Mouse (Mus musculus): ENCODE data around the gene Tmem175. TPM values are rescaled to one million over a fixed set of nuclear protein-coding genes. Genes with fewer than 3 reads are reported as not detected.
"Not testable (repeated sequence)": the region's sequence is repeated elsewhere in the genome, so short reads cannot be mapped to it uniquely, and the experiment has no call there.

The Tmem175 gene
- total RNA-seq (2021): 1 to 10 TPM; 5.5 to 5.6 TPM
- long read RNA-seq, experiment 1, transcript Tmem175-201 (11 exons, 3,956 nt): major isoform, 5 of 11 reads
- long read RNA-seq, experiment 1, partial matches to known transcripts: 2 of 11 reads
- long read RNA-seq, experiment 1, other reads (novel, unspliced or antisense): 3 of 11 reads
- long read RNA-seq, experiment 2, transcript Tmem175-201 (11 exons, 3,956 nt): major isoform, 10 of 14 reads
- long read RNA-seq, experiment 2, partial matches to known transcripts: 2 of 14 reads
- long read RNA-seq, experiment 2, other reads (novel, unspliced or antisense): 1 of 14 reads

DNA sequence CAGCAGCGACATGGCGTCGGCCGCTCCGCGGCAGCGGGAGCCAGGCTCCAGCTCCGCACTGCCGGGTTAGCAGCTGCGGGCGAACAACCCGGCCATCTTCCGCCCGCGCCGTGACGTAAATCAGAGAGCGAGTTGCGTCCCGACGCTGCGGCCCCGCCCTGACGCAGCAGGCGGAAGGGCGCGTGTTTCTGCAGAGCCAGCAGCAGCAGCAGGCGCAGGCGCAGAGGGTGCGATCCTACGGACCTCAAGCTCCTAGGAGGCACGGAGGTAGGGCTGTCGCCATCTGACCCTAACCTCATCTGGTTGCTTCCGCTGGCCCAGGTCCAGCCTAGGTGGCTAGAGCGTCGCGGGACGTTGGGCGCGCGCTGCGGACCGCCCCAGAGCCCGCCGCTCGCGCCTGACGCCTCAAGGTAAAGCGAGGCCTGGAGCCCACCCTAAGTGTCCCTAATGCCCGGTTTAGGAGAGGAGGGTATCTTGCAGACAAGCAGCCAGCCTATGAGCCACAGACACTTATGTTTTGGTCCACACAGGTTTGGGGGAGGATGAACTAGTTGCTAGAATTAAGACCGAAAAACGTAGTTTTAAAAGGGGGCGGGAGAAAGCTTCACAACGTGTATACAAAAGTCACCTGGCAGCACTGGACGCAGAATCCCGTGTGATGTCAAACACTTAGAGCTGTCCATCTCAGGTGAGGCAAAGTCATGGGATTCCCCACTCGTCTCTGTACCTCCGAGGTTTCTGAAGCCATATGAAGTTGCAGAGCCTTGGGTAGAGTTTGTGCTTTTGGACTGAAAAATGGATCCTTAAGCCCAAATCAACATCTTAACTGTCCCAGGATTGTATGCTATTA, at the start of gene Tmem175, which contains the start of gene Gak:
Gene Tmem175, plus strand, starts transcription at position 137 of the 850 bp plus-strand sequence.
Gene Gak, minus strand, starts transcription at position 122 of the 850 bp plus-strand sequence.
- intact Hi-C loops (cut with DNase I; ENCODE audit: low total_unique reads): no loop called here
- DNase-seq: peak; percentile 93

DNA sequence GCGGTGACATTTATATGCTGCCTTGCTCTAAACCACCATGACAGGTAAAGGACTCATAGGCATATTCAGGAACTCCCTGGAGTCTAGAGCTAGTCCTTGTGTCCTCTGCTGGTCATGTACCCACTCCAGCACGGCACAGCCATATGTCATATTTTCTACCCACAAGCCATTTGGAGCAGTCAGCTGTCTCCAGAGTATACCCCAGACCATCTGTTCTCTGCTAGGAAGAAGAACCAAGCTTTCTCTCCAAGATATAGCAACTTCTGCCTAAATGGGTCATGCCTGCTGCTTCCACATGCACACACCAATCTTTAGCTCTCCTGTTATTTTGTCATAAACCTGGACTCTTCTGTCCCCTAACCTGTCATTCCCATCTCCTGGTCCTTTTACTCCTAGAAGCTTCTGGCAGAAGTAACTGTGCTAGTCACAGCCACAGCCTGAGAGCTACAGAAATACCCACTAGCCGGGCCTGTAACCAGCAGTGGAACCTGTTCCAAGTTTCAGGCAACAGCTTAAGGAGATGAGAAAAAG, 48.1 kb upstream of the Tmem175 start:
- no peak for DNase-seq
- intact Hi-C loops (cut with DNase I; ENCODE audit: low total_unique reads): no loop called here

GRCm38 (mm10) chr5:108599923-108600322, 29.6 kb upstream of the Tmem175 start:
- no peak for DNase-seq
- intact Hi-C loops (cut with DNase I; ENCODE audit: low total_unique reads): loop anchor here (5.0 kb wide), 1 partner anchor 103 kb away; no protein-coding TSS in a partner anchor

DNA sequence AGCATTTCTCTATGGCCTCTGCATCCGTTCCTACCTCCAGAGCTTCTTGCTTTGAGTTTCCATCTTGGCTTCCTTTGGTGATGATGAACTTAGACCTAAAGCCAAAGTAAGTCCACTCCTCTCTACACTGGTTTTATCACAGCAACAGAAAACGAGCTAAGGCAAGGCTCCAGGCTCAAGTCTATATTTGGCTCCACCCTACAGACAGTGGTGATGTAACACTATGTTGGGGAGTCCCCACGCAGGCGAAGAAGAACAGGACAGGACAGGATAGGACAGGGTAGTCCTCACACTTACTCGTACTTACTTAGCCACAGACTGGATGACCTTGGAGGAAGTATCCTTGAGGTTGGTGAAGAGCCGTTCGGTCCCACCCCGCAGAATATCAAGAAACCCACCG, 27.0 kb upstream of the Tmem175 start:
- intact Hi-C loops (cut with DNase I; ENCODE audit: low total_unique reads): loop anchor here (5.0 kb wide), 1 partner anchor 105 kb away; no protein-coding TSS in a partner anchor

GRCm38 (mm10) chr5:108610426-108610825, 19.1 kb upstream of the Tmem175 start:
- intact Hi-C loops (cut with DNase I; ENCODE audit: low total_unique reads): no loop called here

More for the DNA sequence above, 27.0 kb upstream of the Tmem175 start:
- DNase-seq: no peak

DNA sequence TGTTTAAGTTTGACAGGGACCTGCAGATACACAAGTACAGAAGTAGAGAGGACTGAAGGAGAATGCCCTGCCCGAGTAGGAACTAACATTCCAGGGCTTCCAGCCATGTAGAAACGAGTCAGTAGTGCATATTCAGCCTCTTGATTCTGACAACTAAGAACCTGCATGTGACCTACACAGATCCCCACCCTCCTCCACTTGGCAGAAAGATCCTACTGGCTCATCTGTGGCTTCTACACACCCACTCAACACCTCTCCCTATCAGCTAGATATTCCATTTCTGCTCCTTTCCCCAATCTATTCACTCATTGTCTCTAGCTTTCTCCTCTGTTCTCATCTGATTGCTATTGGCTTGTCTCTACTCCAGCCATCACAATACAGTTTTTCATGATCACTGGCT, 7.7 kb upstream of the Tmem175 start:
- intact Hi-C loops (cut with DNase I; ENCODE audit: low total_unique reads): no loop called here
- no peak for DNase-seq

More at GRCm38 (mm10) chr5:108610426-108610825, 19.1 kb upstream of the Tmem175 start:
- no peak for DNase-seq

DNA sequence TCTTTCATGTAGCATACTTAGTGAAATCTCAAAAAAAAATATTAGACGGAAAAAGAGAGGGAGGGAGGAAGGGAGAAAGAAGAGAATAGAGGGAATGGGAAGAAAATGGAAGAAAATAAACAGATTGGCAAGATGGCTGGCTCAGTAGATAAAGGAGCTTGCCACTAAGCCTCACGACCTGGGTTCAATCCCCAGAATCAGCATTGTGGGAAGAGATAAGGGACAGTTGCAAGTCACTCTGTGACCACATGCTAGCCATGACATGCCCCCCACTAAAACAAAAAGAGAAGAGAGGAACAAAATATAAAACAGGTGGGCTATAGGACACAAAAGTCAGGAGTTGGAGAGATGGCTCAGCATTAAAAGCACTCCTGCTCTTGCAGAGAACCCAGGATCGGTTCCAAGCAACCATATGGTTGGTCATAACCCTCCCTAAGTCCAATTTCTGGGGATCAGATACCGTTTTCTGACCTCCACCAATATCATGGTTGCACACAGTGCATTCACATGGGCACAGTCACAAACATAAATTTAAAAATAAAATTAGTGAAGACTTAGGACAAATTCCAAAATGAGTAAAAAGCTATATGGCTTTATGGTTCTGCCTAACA, 3.4 kb upstream of the Tmem175 start:
- DNase-seq: no peak
- intact Hi-C loops (cut with DNase I; ENCODE audit: low total_unique reads): no loop called here

- intact Hi-C loops (cut with DNase I; ENCODE audit: low total_unique reads): no loop called here
- DNase-seq: no peak
Observed at GRCm38 (mm10) chr5:108628891-108629633, 508 bp upstream of the Tmem175 start.

- intact Hi-C loops (cut with DNase I; ENCODE audit: low total_unique reads): no loop called here
- no peak for DNase-seq
Observed at GRCm38 (mm10) chr5:108633676-108634075, 4.1 kb downstream of the Tmem175 start.

- intact Hi-C loops (cut with DNase I; ENCODE audit: low total_unique reads); DNase-seq: not testable (repeated sequence)
Observed at GRCm38 (mm10) chr5:108634088-108634487, 4.5 kb downstream of the Tmem175 start.

GRCm38 (mm10) chr5:108636172-108636571, 6.6 kb downstream of the Tmem175 start:
- intact Hi-C loops (cut with DNase I; ENCODE audit: low total_unique reads): no loop called here
- no peak for DNase-seq

- intact Hi-C loops (cut with DNase I; ENCODE audit: low total_unique reads): loop anchor here (10.0 kb wide), 1 partner anchor 279 kb away; the partner anchor contains the start of gene Gm42517
- DNase-seq: no peak
Observed at GRCm38 (mm10) chr5:108643674-108644073, 14.1 kb downstream of the Tmem175 start.

GRCm38 (mm10) chr5:108645651-108646342, 16.2 kb downstream of the Tmem175 start:
- intact Hi-C loops (cut with DNase I; ENCODE audit: low total_unique reads): loop anchor here (10.0 kb wide), 1 partner anchor 281 kb away; the partner anchor contains the start of gene Gm42517
- peak; percentile 56 for DNase-seq

DNA sequence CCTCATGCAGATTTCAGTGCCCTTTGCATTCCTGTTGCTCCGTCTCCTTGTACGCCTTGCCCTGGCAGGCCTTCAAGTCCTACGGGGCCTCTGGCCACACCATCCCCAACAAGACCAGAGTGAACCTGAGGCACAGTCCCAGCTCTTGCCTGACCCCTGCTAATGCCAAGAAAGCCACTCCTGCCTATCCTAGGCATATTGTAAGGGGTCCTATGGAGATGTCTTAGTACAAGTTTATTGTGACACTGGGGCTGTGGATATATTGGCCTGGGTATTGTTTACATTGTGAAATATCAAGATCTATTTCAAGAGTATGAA, 16.7 kb downstream of the Tmem175 start:
- intact Hi-C loops (cut with DNase I; ENCODE audit: low total_unique reads): loop anchor here (10.0 kb wide), 1 partner anchor 282 kb away; the partner anchor contains the start of gene Gm42517
- no peak for DNase-seq

DNA sequence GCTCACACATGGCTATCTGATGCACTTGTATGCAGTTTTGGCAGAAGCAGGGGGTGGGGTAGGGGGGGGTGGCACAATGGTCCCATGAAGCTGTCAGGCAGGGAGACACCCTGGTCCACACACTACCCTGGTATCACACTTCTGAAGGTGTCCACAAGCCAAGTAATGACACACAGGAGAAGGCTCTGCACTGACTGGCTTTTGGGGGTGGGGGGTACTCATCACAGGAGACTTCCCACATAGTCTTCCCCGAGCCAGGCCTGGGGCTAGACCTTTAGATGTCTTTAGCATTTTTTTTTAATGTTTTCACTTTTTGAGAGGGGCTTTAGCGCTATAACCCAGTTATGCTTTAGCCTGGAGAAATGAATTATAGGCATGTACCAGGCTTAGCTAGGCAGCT, 17.7 kb downstream of the Tmem175 start:
- intact Hi-C loops (cut with DNase I; ENCODE audit: low total_unique reads): loop anchor here (10.0 kb wide), 1 partner anchor 283 kb away; the partner anchor contains the start of gene Gm42517
- no peak for DNase-seq

DNA sequence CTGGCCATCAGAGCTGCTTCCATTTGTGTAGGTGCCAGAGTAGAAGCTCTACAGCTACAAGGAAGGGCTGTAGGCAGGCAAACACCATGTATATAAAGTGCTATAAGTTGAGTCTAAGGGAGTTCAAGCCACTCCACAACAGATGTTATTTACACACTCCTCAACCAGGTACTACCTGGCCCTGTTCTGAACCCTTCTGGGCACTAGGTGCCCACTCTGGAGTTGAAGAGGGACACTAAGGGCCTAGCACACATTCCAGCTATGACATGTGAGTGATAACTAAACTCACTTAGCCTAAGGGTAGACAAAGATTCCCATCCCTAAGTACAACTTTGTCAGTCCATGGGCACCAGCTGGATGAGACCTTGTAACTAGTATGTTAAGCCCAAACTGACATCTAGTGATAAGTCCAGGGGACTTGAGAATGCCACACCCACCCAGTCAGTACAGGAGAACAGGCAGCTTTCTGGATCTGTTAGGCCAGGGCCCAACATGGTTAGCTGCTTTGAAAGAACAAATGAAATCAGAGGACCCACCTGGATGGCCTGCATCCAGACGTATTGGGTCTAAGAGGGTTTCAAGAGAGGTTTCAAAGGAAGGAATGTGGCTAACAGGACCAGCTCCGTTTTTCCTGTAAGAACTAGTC, 18.4 kb downstream of the Tmem175 start:
- intact Hi-C loops (cut with DNase I; ENCODE audit: low total_unique reads): loop anchor here (10.0 kb wide), 1 partner anchor 283 kb away; the partner anchor contains the start of gene Gm42517

DNA sequence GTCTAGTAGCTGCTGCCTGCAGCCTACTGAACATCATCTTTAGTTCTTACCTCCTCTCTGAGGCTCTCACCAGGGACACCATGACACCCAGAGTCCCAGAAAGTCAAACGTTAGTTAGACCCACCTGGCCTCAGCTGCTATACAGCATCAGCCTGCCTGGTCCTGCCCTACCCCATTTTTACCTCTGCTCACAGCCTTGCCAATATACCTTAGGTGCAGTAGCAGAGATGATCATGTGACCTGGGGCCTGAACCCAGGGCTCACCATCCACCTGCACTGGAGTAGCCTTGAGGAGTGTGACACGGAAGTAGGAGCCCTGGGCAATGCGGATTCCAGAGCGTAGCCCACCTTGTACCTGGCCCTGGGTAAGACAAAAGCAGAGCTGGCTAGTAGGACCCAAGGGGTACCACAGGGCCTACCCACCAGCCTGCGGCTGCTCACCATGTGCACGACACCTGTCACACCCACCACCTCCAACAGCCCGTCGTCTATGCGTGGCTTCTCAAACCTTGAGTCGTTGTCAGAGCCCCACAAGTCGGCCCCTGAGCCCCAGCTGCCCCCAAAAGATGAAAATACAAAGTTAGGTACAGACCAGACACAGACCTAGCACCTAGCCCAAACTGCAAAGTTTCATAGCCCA, 19.5 kb downstream of the Tmem175 start:
- intact Hi-C loops (cut with DNase I; ENCODE audit: low total_unique reads): loop anchor here (10.0 kb wide), 1 partner anchor 284 kb away; the partner anchor contains the start of gene Gm42517
- DNase-seq: no peak

More for the DNA sequence above, 18.4 kb downstream of the Tmem175 start:
- no peak for DNase-seq

Measured in gastrocnemius, postnatal 14 days (tissue).